Mouse (Mus musculus) intestine, embryonic 14.5 days (tissue): ENCODE measurements at regions not wholly inside any gene's neighbourhood (a gene's known extent, or its start where the extent isn't known, plus 50 kb on each side); places are given as distances from the start of the nearest gene placed in this dataset.

Source experiments
- ATAC-seq: fragments of 200-750 bp; cut with Nextera tagmentation; replicated peaks from 2 replicates; pipeline ENCODE4 v1.8.0; 2017; ENCODE audit warnings: low read depth, moderate number of reproducible peaks, moderate TSS enrichment, moderate library complexity; ENCODE audit not compliant: low FRiP score, low TSS enrichment
- DNase-seq: peaks from one replicate; pipeline ENCODE4 v3.0.0-alpha.2; 2018; ENCODE audit warnings: low spot score
- H3K27ac ChIP-seq: fragments of 300-500 bp; sonication (generic); 2 replicates; pipeline ENCODE4 v1.5.1; 2014; ENCODE audit warnings: low read depth, mild to moderate bottlenecking, control low read depth
- H3K27me3 ChIP-seq: fragments of 300-500 bp; sonication (generic); replicated peaks from 2 replicates; pipeline ENCODE4 v1.6.1; 2014; ENCODE audit warnings: low read length, control low read depth; ENCODE audit not compliant: control insufficient read depth, insufficient read depth
- H3K36me3 ChIP-seq: fragments of 300-500 bp; sonication (generic); 2 replicates; pipeline ENCODE4 v1.6.1; 2014; ENCODE audit warnings: low read length, control low read depth; ENCODE audit not compliant: control insufficient read depth, insufficient read depth
- H3K4me1 ChIP-seq: fragments of 300-500 bp; sonication (generic); replicated peaks from 2 replicates; pipeline ENCODE4 v1.6.1; 2014; ENCODE audit warnings: low read length, control low read depth, mixed read lengths; ENCODE audit not compliant: control insufficient read depth, insufficient read depth
- H3K4me2 ChIP-seq: fragments of 300-500 bp; sonication (generic); 2 replicates; pipeline ENCODE4 v1.6.1; 2014; ENCODE audit warnings: low read length
- H3K4me3 ChIP-seq: fragments of 300-500 bp; sonication (generic); 2 replicates; pipeline ENCODE4 v1.5.1; 2014; ENCODE audit warnings: low read depth, low read length, control low read depth, mixed read lengths
- H3K9ac ChIP-seq: fragments of 300-500 bp; sonication (generic); 2 replicates; pipeline ENCODE4 v1.6.1; 2014; ENCODE audit warnings: mild to moderate bottlenecking, low read length
- H3K9me3 ChIP-seq: fragments of 300-500 bp; sonication (generic); 2 replicates; pipeline ENCODE4 v1.6.1; 2016; ENCODE audit warnings: low read length, control low read depth; ENCODE audit not compliant: control insufficient read depth
- WGBS: fragments of 180-500 bp; shearing (Covaris S2); extraction: QIAGEN DNeasy Blood & Tissue Kit; methylation state at CpG from one replicate; pipeline ENCODE4 v1.1.7; 2014; 5-methylcytosine and 5-hydroxymethylcytosine counted together

- Histone ChIP-seq H3K27me3 (no peaks in the 10 kb centered on the region), H3K9me3 (no peaks in the 10 kb centered on the region), H3K4me3 (no peak overlapping the region), H3K27ac (no peak overlapping the region), H3K4me2 (no peak overlapping the region), H3K36me3 (no peaks in the 10 kb centered on the region), H3K9ac (no peak overlapping the region), H3K4me1 (no peaks in the 10 kb centered on the region)
- DNase-seq (no peak), ATAC-seq (no peak)
- WGBS = 81% methylated on average over 17 of the region's 17 CpGs
These were observed 609.8 kb upstream of the Vrk2 start for GRCm38 (mm10) chr11:27203330-27204214.

GRCm38 (mm10) chr11:27184035-27184434 is 590.2 kb upstream of the Vrk2 start:
- Histone ChIP-seq H3K36me3 (no peaks in the 10 kb centered on the region), H3K9ac (no peak overlapping the region), H3K27ac (no peak overlapping the region), H3K4me3 (no peak overlapping the region), H3K9me3 (no peaks in the 10 kb centered on the region), H3K4me1 (no peaks in the 10 kb centered on the region), H3K27me3 (no peaks in the 10 kb centered on the region), H3K4me2 (no peak overlapping the region)
- ATAC-seq (no peak), DNase-seq (no peak)
- 66% methylated on average over 2 of the region's 2 CpGs for WGBS

- H3K9me3 ChIP-seq = no peaks in the 10 kb centered on the region
- no peak for DNase-seq
- H3K36me3 ChIP-seq = no peaks in the 10 kb centered on the region
- ATAC-seq = no peak
- no peak overlapping the region for H3K4me2 ChIP-seq
- H3K27ac ChIP-seq = no peak overlapping the region
- no peak overlapping the region for H3K9ac ChIP-seq
- H3K4me1 ChIP-seq = no peaks in the 10 kb centered on the region
- H3K4me3 ChIP-seq = no peak overlapping the region
- H3K27me3 ChIP-seq = no peaks in the 10 kb centered on the region
These were observed 589.6 kb upstream of the Vrk2 start for GRCm38 (mm10) chr11:27183422-27183821.

- Histone ChIP-seq H3K27me3 (no peaks in the 10 kb centered on the region), H3K4me1 (no peaks in the 10 kb centered on the region), H3K4me3 (no peak overlapping the region), H3K4me2 (no peak overlapping the region), H3K9ac (no peak overlapping the region), H3K27ac (no peak overlapping the region), H3K9me3 (no peaks in the 10 kb centered on the region), H3K36me3 (no peaks in the 10 kb centered on the region)
- no peak for ATAC-seq
- DNase-seq = no peak
These were observed 566.6 kb upstream of the Vrk2 start for GRCm38 (mm10) chr11:27160411-27160810.
